ENCODE assay signal across 8 mouse cellular contexts in genomic region chr12:4817361-4818101, GRCm38 (mm10). TPM values are rescaled to one million over a fixed set of nuclear protein-coding genes. Genes with fewer than 3 reads are reported as not detected.
A peak's percentile ranks its signal among the peaks of the same experiment; 100 is the strongest.
DNase-seq lines count a peak whose midpoint lies in the region; ATAC-seq lines count a peak whose summit lies in the region.

Sf3b6 (plus strand) TSS chr12:4817544.

- peak within 1 kb of the TSS; percentile 67 for H3K4me3 ChIP-seq in hindbrain, embryonic 14.5 days (replicated peaks; ENCODE audit: low read length)

- peaks cover 26% of the 10 kb centered on the region for H3K36me3 ChIP-seq in hindbrain, embryonic 14.5 days (replicated peaks; ENCODE audit: control insufficient read depth, insufficient read depth)

- peaks cover 18% of the 10 kb centered on the region for H3K4me1 ChIP-seq in hindbrain, embryonic 14.5 days (replicated peaks; ENCODE audit: control insufficient read depth, insufficient read depth, low read length)

- WGBS in hindbrain, embryonic 14.5 days = under 1% methylated on average over 49 of the region's 49 CpGs

- H3K9ac ChIP-seq in hindbrain, embryonic 14.5 days = peak within 1 kb of the TSS; percentile 66

- H3K27ac ChIP-seq in hindbrain, embryonic 14.5 days = peak within 1 kb of the TSS; percentile 81

- peak; percentile 98 for ATAC-seq in hindbrain, embryonic 14.5 days (ENCODE audit: low FRiP score)

- H3K27me3 ChIP-seq in hindbrain, embryonic 14.5 days (ENCODE audit: control insufficient read depth, insufficient read depth, low read length) = no peaks in the 10 kb centered on the region

- peak within 1 kb of the TSS; percentile 73 for H3K4me2 ChIP-seq in hindbrain, embryonic 14.5 days (replicated peaks)

- H3K9me3 ChIP-seq in hindbrain, embryonic 14.5 days (ENCODE audit: control insufficient read depth, low read length) = no peaks in the 10 kb centered on the region

- DNase-seq in R1 (ENCODE audit: low read depth, low spot score) = peak; percentile 98
- peak; percentile 98 to 99 for DNase-seq in cerebellum, postnatal 25 days
- peak; percentile 89 to 94 for DNase-seq in frontal cortex, postnatal 25 days (ENCODE audit: low spot score in 2 of 2)
- DNase-seq in hindbrain, embryonic 14.5 days (ENCODE audit: low spot score) = peak; percentile 98
- DNase-seq in layer of hippocampus, postnatal 36 days = peak; percentile 97
- DNase-seq in lung, postnatal 36 days = peak; percentile 99
- DNase-seq in retina, postnatal 1 day = peak; percentile 98
- DNase-seq in urinary bladder, adult 18-20 months (ENCODE audit: low spot score in 2 of 2) = peak; percentile 97 to 98

RNA-seq across cellular contexts. Expression of gene Sf3b6, which starts in this region (rescaled TPM):
- polyA plus RNA-seq in hindbrain, embryonic 14.5 days (2014; fragmentation: Nextera tagmentation; extraction: Ambion mirVana) = 269 and 286 TPM in 2 replicates
- total RNA-seq in layer of hippocampus, postnatal 36 days (2021) = 10 to 100 TPM; 83.2 to 96.7 TPM

Comparison
In these comparisons a context has a peak if more than half of its experiments do, and no peak if none do; other contexts are left out.
1. Peak in every context shown above with its lines: DNase-seq, ATAC-seq, H3K4me3 ChIP-seq and H3K27ac ChIP-seq.